In genomic region chr2:61811507-61812421, GRCm38 (mm10) we compare ENCODE assay signal across 8 mouse cellular contexts. TPM values are rescaled to one million over a fixed set of nuclear protein-coding genes. Genes with fewer than 3 reads are reported as not detected.
DNase-seq lines count a peak whose midpoint lies in the region; ATAC-seq and TF ChIP-seq lines count a peak whose summit lies in the region.

No protein-coding gene starts in this region.

- ATAC-seq in embryonic facial prominence, embryonic 12.5 days (ENCODE audit: insufficient number of reproducible peaks, insufficient read depth, low FRiP score, low TSS enrichment) = peak; percentile 79
- ATAC-seq in neural tube, embryonic 13.5 days (ENCODE audit: low read depth) = peak; percentile 54
- ATAC-seq in monocyte, adult 5-6 weeks (replicated peaks; ENCODE audit: insufficient number of reproducible peaks, low FRiP score, low TSS enrichment, poor library complexity, severe bottlenecking) = no peak

- peaks cover 67% of the 10 kb centered on the region for H3K27me3 ChIP-seq in embryonic facial prominence, embryonic 12.5 days
- H3K27me3 ChIP-seq in hindbrain, embryonic 10.5 days (ENCODE audit: insufficient read depth, poor library complexity, severe bottlenecking) = peaks cover 98% of the 10 kb centered on the region
- peaks cover 84% of the 10 kb centered on the region for H3K27me3 ChIP-seq in neural tube, embryonic 13.5 days

- no peaks in the 10 kb centered on the region for H3K9me3 ChIP-seq in embryonic facial prominence, embryonic 12.5 days
- no peaks in the 10 kb centered on the region for H3K9me3 ChIP-seq in hindbrain, embryonic 10.5 days
- no peaks in the 10 kb centered on the region for H3K9me3 ChIP-seq in neural tube, embryonic 13.5 days

- DNase-seq in layer of hippocampus, adult 2 months (ENCODE audit: low spot score in 2 of 2) = peak in 1 of 2 experiments; percentile 18
- DNase-seq in layer of hippocampus, postnatal 36 days = no peak
- DNase-seq in T-cell, adult 2 months (ENCODE audit: low spot score) = peak; percentile 12
- peak; percentile 78 for DNase-seq in hindbrain, embryonic 10.5 days (ENCODE audit: low spot score)
- peak; percentile 25 for DNase-seq in liver

- peak overlapping the region; percentile 93 for H3K4me2 ChIP-seq in embryonic facial prominence, embryonic 12.5 days (replicated peaks)
- H3K4me2 ChIP-seq in neural tube, embryonic 13.5 days = peak overlapping the region; percentile 84

- H3K9ac ChIP-seq in embryonic facial prominence, embryonic 12.5 days = peak overlapping the region; percentile 60
- H3K9ac ChIP-seq in neural tube, embryonic 13.5 days = peak overlapping the region; percentile 68

- H3K4me3 ChIP-seq in layer of hippocampus, adult 2 months = peak overlapping the region; percentile 51
- peak overlapping the region; percentile 49 for H3K4me3 ChIP-seq in embryonic facial prominence, embryonic 12.5 days
- peak overlapping the region; percentile 56 for H3K4me3 ChIP-seq in hindbrain, embryonic 10.5 days
- H3K4me3 ChIP-seq in neural tube, embryonic 13.5 days = peak overlapping the region; percentile 45

- TF ChIP-seq CTCF in layer of hippocampus, adult 2 months (conservative IDR thresholded peaks at IDR 0.05) = peak; percentile 23

- peak overlapping the region; percentile 85 for H3K27ac ChIP-seq in layer of hippocampus, adult 2 months
- H3K27ac ChIP-seq in embryonic facial prominence, embryonic 12.5 days = no peak overlapping the region
- peak overlapping the region; percentile 77 for H3K27ac ChIP-seq in hindbrain, embryonic 10.5 days
- H3K27ac ChIP-seq in neural tube, embryonic 13.5 days (replicated peaks) = no peak overlapping the region

- H3K4me1 ChIP-seq in embryonic facial prominence, embryonic 12.5 days = no peaks in the 10 kb centered on the region
- H3K4me1 ChIP-seq in hindbrain, embryonic 10.5 days (replicated peaks) = peaks cover 32% of the 10 kb centered on the region
- peaks cover 34% of the 10 kb centered on the region for H3K4me1 ChIP-seq in neural tube, embryonic 13.5 days (replicated peaks)

- H3K36me3 ChIP-seq in embryonic facial prominence, embryonic 12.5 days = no peaks in the 10 kb centered on the region
- H3K36me3 ChIP-seq in hindbrain, embryonic 10.5 days = no peaks in the 10 kb centered on the region
- no peaks in the 10 kb centered on the region for H3K36me3 ChIP-seq in neural tube, embryonic 13.5 days

- under 1% methylated on average over 113 of the region's 121 CpGs for WGBS in embryonic facial prominence, embryonic 12.5 days
- WGBS in hindbrain, embryonic 10.5 days = under 1% methylated on average over 121 of the region's 121 CpGs
- WGBS in neural tube, embryonic 13.5 days = under 1% methylated on average over 96 of the region's 121 CpGs

RNA-seq across cellular contexts. Expression of gene Tbr1, which starts 9.0 kb away (rescaled TPM):
- 10 to 100 TPM; 41.1 to 45.3 TPM for total RNA-seq in layer of hippocampus, adult 2 months (2021)
- 10 to 100 TPM; 41.2 to 41.8 TPM for total RNA-seq in layer of hippocampus, postnatal 36 days (2021)
- polyA plus RNA-seq in embryonic facial prominence, embryonic 12.5 days (2016; fragmentation: Nextera tagmentation; extraction: Ambion mirVana) = 0.26 and 2.2 TPM in 2 replicates
- 0.30 TPM in 1 of 2 replicates, not detected in the other for polyA plus RNA-seq in hindbrain, embryonic 10.5 days (2016; fragmentation: Nextera tagmentation; extraction: Ambion mirVana)
- 0.07 and 0.33 TPM in 2 replicates for polyA plus RNA-seq in neural tube, embryonic 13.5 days (2015; fragmentation: Nextera tagmentation; extraction: Ambion mirVana)
- 0.19 TPM in 1 of 3 replicates, not detected in the others for total RNA-seq in monocyte, adult 5-6 weeks (2017)

Comparison
In these comparisons a context has a peak if more than half of its experiments do, and no peak if none do; other contexts are left out.
1. DNase-seq: peak in T-cell, adult 2 months (single experiment), hindbrain, embryonic 10.5 days (single experiment) and liver (single experiment); none in layer of hippocampus, postnatal 36 days (0 of 2).
2. H3K27ac ChIP-seq: peak in layer of hippocampus, adult 2 months (single experiment) and hindbrain, embryonic 10.5 days (single experiment); none in embryonic facial prominence, embryonic 12.5 days (single experiment) and neural tube, embryonic 13.5 days (single experiment).
3. RNA of gene Tbr1, which starts 9.0 kb away (total RNA-seq): 41.1 to 45.3 TPM in layer of hippocampus, adult 2 months and 41.2 to 41.8 TPM in layer of hippocampus, postnatal 36 days; 0.19 TPM in monocyte, adult 5-6 weeks; every median in the first group is over 10 times any median in the second.
4. Peak in every context shown above with its lines, with median percentiles within 50 percentile points of each other: H3K4me3 ChIP-seq.